Mouse (Mus musculus) bone marrow, adult 2 months (tissue): ENCODE measurements around the gene Mybpc3. TPM values are rescaled to one million over a fixed set of nuclear protein-coding genes. Genes with fewer than 3 reads are reported as not detected.

Source experiments
- H3K27ac ChIP-seq: fragments of 200-500 bp; 2 replicates; pipeline ENCODE4 v1.5.1; 2012; ENCODE audit warnings: low read depth, mild to moderate bottlenecking, control low read depth, inconsistent platforms, low read length; ENCODE audit not compliant: control insufficient read depth, poor library complexity, insufficient read depth
- H3K4me1 ChIP-seq: fragments of 200-500 bp; 2 replicates; pipeline ENCODE4 v1.6.1; 2011; ENCODE audit warnings: low read length; ENCODE audit not compliant: control insufficient read depth, insufficient read depth
- H3K4me3 ChIP-seq: fragments of 200-500 bp; replicated peaks from 2 replicates; pipeline ENCODE3; 2011; ENCODE audit warnings: mild to moderate bottlenecking, low read depth, low read length, control low read depth; ENCODE audit not compliant: control insufficient read depth
- CTCF ChIP-seq: fragments of 200-500 bp; IDR thresholded peaks from 2 replicates; pipeline ENCODE4 v1.5.1; 2011; ENCODE audit warnings: low read length, control low read depth; ENCODE audit not compliant: control insufficient read depth, insufficient read depth
- POLR2A ChIP-seq: fragments of 200-500 bp; IDR thresholded peaks from 2 replicates; pipeline ENCODE4 v1.6.1; 2011; ENCODE audit warnings: low read depth, mild to moderate bottlenecking, control low read depth, low read length, borderline replicate concordance; ENCODE audit not compliant: control insufficient read depth
- WGBS: fragments of 180-500 bp; shearing (Covaris S2); methylation state at CpG from one replicate; pipeline ENCODE4 v1.1.7; 2018; 5-methylcytosine and 5-hydroxymethylcytosine counted together
- polyA plus RNA-seq: library from polyadenylated mRNA; stranded (reverse); fragments of >200 nt; gene quantifications from 2 replicates; pipeline ENCODE4 v1.2.4, GENCODE M21; 2011; ENCODE audit warnings: low replicate concordance; ENCODE audit not compliant: missing spikeins, insufficient read depth, insufficient read length

Mybpc3 gene
- polyA plus RNA-seq, 1 experiment = 1.1 TPM

DNA sequence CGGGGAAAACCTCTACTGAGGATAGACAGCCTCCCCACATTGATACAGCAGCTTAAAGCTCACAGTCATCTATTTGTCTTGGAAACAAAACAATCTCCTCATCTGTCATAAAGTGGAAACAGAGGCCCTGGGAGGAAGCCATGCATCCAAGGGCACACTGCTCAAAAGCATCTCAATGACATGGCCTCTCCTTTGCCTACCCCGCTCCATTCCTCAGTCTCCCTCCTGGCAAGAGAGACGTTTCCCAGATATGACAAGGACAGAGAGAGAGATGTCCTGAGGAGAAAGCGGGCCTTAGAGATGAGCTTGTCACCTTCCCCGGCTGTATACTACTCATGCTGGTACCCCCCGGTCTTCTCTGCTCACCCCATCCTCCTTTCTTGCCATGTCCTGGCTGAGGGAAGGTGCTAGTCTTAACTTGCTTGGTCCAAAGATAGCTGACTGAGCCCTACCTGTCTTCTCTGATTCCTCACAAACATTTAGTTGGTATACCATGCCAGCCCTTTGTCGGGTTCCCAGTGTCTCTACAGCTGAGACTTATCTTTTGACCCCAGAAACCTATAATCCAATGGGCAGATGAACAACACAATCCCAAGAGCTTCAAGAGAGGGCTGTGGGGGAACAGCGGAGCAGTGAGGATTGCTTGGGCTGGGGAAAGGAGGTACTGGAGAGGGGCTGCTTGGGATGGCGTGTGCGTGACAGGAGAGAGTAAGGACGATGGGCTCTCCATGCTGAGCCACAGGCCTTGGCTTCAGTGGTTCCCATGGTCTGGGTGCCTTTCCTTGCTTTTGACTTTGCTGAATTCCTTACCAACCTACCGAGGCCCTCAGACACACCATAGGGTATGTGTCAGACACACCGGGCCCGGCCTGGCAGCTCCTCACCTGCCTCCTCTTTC lies 32.2 kb upstream of the Mybpc3 start:
- peak overlapping the region; percentile 86 for H3K27ac ChIP-seq
- 73% methylated on average over 14 of the region's 14 CpGs for WGBS
- no peak overlapping the region for H3K4me3 ChIP-seq
- TF ChIP-seq CTCF (no peak), POLR2A (no peak)
- H3K4me1 ChIP-seq = peaks cover 14% of the 10 kb centered on the region

- Histone ChIP-seq H3K27ac (peak overlapping the region; percentile 86), H3K4me1 (peaks cover 12% of the 10 kb centered on the region), H3K4me3 (no peak overlapping the region)
- 53% methylated on average over 9 of the region's 9 CpGs for WGBS
- TF ChIP-seq CTCF (no peak), POLR2A (0 out of 2 replicates have a peak, but pooled peaks have one; percentile 26)
Observed at GRCm38 (mm10) chr2:91086392-91087237, 31.3 kb upstream of the Mybpc3 start.

- H3K4me1 ChIP-seq = peaks cover 10% of the 10 kb centered on the region
- TF ChIP-seq POLR2A (peak; percentile 42; the same call in 1 of the 2 replicates), CTCF (no peak)
- peak overlapping the region; percentile 18 for H3K4me3 ChIP-seq
- 14% methylated on average over 9 of the region's 9 CpGs for WGBS
- H3K27ac ChIP-seq = peak overlapping the region; percentile 86
Observed at GRCm38 (mm10) chr2:91087453-91087852, 30.5 kb upstream of the Mybpc3 start.

- H3K4me3 ChIP-seq = peak overlapping the region; percentile 3
- H3K27ac ChIP-seq = peak overlapping the region; percentile 89
- TF ChIP-seq POLR2A = no peak
- TF ChIP-seq CTCF = no peak
- peaks cover 8% of the 10 kb centered on the region for H3K4me1 ChIP-seq
- 23% methylated on average over 9 of the region's 9 CpGs for WGBS
Observed at GRCm38 (mm10) chr2:91088987-91089386, 29.0 kb upstream of the Mybpc3 start.

GRCm38 (mm10) chr2:91090208-91090607 lies 27.7 kb upstream of the Mybpc3 start:
- 66% methylated on average over 6 of the region's 6 CpGs for WGBS
- H3K4me1 ChIP-seq = peaks cover 7% of the 10 kb centered on the region
- no peak overlapping the region for H3K4me3 ChIP-seq
- peak overlapping the region; percentile 64; the same call in 1 of the 2 replicates for H3K27ac ChIP-seq
- TF ChIP-seq CTCF = no peak
- TF ChIP-seq POLR2A = no peak

DNA sequence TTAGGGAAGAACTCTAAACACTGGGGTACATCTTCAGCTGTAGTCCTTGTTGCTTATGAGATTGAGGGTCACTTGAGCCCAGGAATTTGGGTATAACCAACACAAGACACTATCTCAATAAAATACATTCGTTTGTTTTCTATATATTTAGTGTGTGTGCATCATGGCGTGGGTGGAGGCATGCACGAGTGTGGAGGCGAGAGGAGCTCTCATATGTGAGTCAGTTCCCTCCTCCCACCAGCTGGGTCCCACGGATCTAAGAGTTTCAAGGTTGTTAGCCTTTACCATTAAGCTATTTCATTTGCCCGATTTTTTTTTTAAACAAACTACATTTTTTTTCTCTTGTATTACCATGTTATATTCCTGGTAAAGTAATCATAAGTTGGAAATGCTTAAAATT lies 27.1 kb upstream of the Mybpc3 start:
- Histone ChIP-seq H3K4me1 (peaks cover 8% of the 10 kb centered on the region), H3K27ac (no peak overlapping the region)

GRCm38 (mm10) chr2:91096524-91096923 lies 21.4 kb upstream of the Mybpc3 start:
- no peak for TF ChIP-seq CTCF
- TF ChIP-seq POLR2A = peak; percentile 59; the same call in 1 of the 2 replicates
- Histone ChIP-seq H3K4me3 (peak overlapping the region; percentile 78), H3K4me1 (peaks cover 3% of the 10 kb centered on the region), H3K27ac (peak overlapping the region; percentile 95)
- 2% methylated on average over 14 of the region's 14 CpGs for WGBS

More for the DNA sequence above, 27.1 kb upstream of the Mybpc3 start:
- 79% methylated on average over 6 of the region's 6 CpGs for WGBS
- no peak for TF ChIP-seq POLR2A
- TF ChIP-seq CTCF = 0 out of 2 replicates have a peak, but pooled peaks have one; percentile 3
- H3K4me3 ChIP-seq = no peak overlapping the region

DNA sequence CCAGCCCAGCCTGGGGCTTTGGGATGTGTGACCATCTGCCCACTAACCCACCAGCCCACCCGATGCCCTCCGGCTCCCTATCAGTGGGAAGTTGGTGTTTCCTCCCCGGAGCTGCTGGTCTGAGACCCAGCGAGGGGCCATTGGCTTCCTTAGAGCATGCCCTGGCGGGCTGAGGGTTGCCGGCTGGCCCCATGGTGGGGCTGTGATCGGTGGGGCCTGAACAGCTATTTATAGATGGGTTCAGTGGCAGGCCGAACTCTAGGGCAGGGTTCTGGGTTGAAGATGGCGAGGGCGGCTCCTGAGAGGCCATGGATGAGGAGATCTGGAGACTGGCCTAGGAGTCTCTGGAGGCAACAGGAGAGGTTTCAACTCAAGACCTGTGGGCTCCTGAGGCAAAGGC lies 20.9 kb upstream of the Mybpc3 start:
- Histone ChIP-seq H3K4me3 (peak overlapping the region; percentile 78), H3K27ac (peak overlapping the region; percentile 95), H3K4me1 (peaks cover 3% of the 10 kb centered on the region)
- TF ChIP-seq POLR2A (0 out of 2 replicates have a peak, but pooled peaks have one; percentile 1), CTCF (no peak)
- WGBS = 10% methylated on average over 10 of the region's 10 CpGs
